Mouse (Mus musculus): ENCODE measurements around the gene Pdcd4. TPM values are rescaled to one million over a fixed set of nuclear protein-coding genes. Genes with fewer than 3 reads are reported as not detected.
A peak's percentile ranks its signal among the peaks of the same experiment; 100 is the strongest.

The Pdcd4 gene
- polyA plus RNA-seq (2015; fragmentation: Nextera tagmentation; extraction: Ambion mirVana) = 32.0 and 37.9 TPM in 2 replicates

DNA sequence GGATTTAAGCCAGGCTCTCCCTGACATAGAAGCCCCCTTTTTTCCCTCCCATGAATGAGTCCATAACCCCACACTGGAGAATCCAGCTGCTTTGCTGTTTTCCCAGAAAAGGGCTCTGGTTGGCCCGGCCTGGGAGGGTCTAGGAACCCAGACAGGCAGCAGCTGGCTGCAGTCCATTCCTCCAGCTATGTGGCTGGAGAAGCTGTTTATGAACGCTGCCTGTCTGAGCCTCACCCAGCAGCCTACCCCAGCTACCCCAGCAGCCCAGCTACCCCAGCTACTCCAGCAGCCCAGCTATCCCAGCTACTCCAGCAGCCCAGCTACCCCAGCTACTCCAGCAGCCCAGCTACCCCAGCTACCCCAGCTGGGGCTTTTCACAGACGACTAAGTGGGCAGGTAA lies at the start of gene Pdcd4:
Pdcd4 (plus strand) TSS at position 171 of the 400 bp plus-strand sequence.
- Histone ChIP-seq H3K9me3 (replicated peaks; ENCODE audit: control insufficient read depth, low read length) (no peaks in the 10 kb centered on the region), H3K27ac (ENCODE audit: low read length) (peak within 1 kb of the TSS; percentile 30), H3K36me3 (ENCODE audit: control insufficient read depth, insufficient read depth) (no peaks in the 10 kb centered on the region), H3K4me2 (ENCODE audit: low read depth, low read length) (no peak within 1 kb of the TSS), H3K4me3 (ENCODE audit: low read length) (no peak within 1 kb of the TSS), H3K9ac (ENCODE audit: low read length) (peak within 1 kb of the TSS; percentile 8; the same call in 1 of the 2 replicates), H3K4me1 (ENCODE audit: control insufficient read depth, insufficient read depth, low read length) (peaks cover 28% of the 10 kb centered on the region), H3K27me3 (ENCODE audit: control insufficient read depth, insufficient read depth, low read length) (no peaks in the 10 kb centered on the region)
- no peak for ATAC-seq (replicated peaks; ENCODE audit: extremely low read depth, insufficient read depth, low FRiP score)
- WGBS = 35% methylated on average over 3 of the region's 3 CpGs

GRCm38 (mm10) chr19:53843972-53844371 lies 48.1 kb upstream of the Pdcd4 start:
- no peak overlapping the region for H3K4me3 ChIP-seq (ENCODE audit: low read length)
- peak; percentile 45; the same call in 1 of the 2 replicates for ATAC-seq (replicated peaks; ENCODE audit: extremely low read depth, insufficient read depth, low FRiP score)
- no peak overlapping the region for H3K4me2 ChIP-seq (ENCODE audit: low read depth, low read length)
- H3K27me3 ChIP-seq (ENCODE audit: control insufficient read depth, insufficient read depth, low read length) = no peaks in the 10 kb centered on the region
- WGBS = 47% methylated on average over 8 of the region's 8 CpGs
- no peaks in the 10 kb centered on the region for H3K9me3 ChIP-seq (replicated peaks; ENCODE audit: control insufficient read depth, low read length)
- H3K36me3 ChIP-seq (ENCODE audit: control insufficient read depth, insufficient read depth) = peaks cover 46% of the 10 kb centered on the region
- peaks cover 4% of the 10 kb centered on the region; the same call in 1 of the 2 replicates for H3K4me1 ChIP-seq (ENCODE audit: control insufficient read depth, insufficient read depth, low read length)
- H3K9ac ChIP-seq (ENCODE audit: low read length) = no peak overlapping the region
- H3K27ac ChIP-seq (ENCODE audit: low read length) = peak overlapping the region; percentile 38; the same call in 1 of the 2 replicates

- ATAC-seq (replicated peaks; ENCODE audit: extremely low read depth, insufficient read depth, low FRiP score) = no peak
- H3K36me3 ChIP-seq (ENCODE audit: control insufficient read depth, insufficient read depth) = peaks cover 27% of the 10 kb centered on the region
Observed at GRCm38 (mm10) chr19:53848272-53848995, 43.6 kb upstream of the Pdcd4 start.

GRCm38 (mm10) chr19:53850166-53850922 lies 41.7 kb upstream of the Pdcd4 start:
- Histone ChIP-seq H3K36me3 (ENCODE audit: control insufficient read depth, insufficient read depth) (peaks cover 27% of the 10 kb centered on the region), H3K9ac (ENCODE audit: low read length) (peak overlapping the region; percentile 18), H3K4me1 (ENCODE audit: control insufficient read depth, insufficient read depth, low read length) (peaks cover 20% of the 10 kb centered on the region), H3K9me3 (replicated peaks; ENCODE audit: control insufficient read depth, low read length) (no peaks in the 10 kb centered on the region), H3K27ac (ENCODE audit: low read length) (peak overlapping the region; percentile 86), H3K4me2 (ENCODE audit: low read depth, low read length) (peak overlapping the region; percentile 0), H3K4me3 (ENCODE audit: low read length) (no peak overlapping the region), H3K27me3 (ENCODE audit: control insufficient read depth, insufficient read depth, low read length) (no peaks in the 10 kb centered on the region)
- WGBS = 24% methylated on average over 18 of the region's 18 CpGs
- ATAC-seq (replicated peaks; ENCODE audit: extremely low read depth, insufficient read depth, low FRiP score) = peak; percentile 72

More at GRCm38 (mm10) chr19:53848272-53848995, 43.6 kb upstream of the Pdcd4 start:
- no peak overlapping the region for H3K4me2 ChIP-seq (ENCODE audit: low read depth, low read length)
- WGBS = 68% methylated on average over 10 of the region's 10 CpGs
- H3K9me3 ChIP-seq (replicated peaks; ENCODE audit: control insufficient read depth, low read length) = no peaks in the 10 kb centered on the region
- no peak overlapping the region for H3K4me3 ChIP-seq (ENCODE audit: low read length)
- H3K27ac ChIP-seq (ENCODE audit: low read length) = peak overlapping the region; percentile 9
- peaks cover 20% of the 10 kb centered on the region for H3K4me1 ChIP-seq (ENCODE audit: control insufficient read depth, insufficient read depth, low read length)
- no peaks in the 10 kb centered on the region for H3K27me3 ChIP-seq (ENCODE audit: control insufficient read depth, insufficient read depth, low read length)
- no peak overlapping the region for H3K9ac ChIP-seq (ENCODE audit: low read length)

DNA sequence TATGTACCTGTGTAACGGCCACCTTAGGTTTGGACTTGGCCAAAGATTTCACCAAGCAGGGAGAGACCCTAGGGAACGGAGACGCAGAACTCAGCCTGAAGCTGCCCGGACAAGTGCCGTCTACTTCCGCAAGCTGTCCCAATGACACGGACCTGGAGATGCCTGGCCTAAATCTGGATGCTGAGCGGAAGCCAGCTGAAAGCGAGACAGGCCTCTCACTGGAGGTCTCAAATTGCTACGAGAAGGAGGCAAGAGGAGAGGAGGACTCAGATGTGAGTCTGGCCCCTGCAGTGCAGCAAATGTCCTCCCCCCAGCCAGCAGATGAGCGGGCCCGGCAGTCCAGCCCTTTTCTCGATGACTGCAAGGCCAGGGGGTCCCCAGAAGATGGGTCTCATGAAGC lies 40.7 kb upstream of the Pdcd4 start:
- Histone ChIP-seq H3K4me3 (ENCODE audit: low read length) (no peak overlapping the region), H3K27ac (ENCODE audit: low read length) (peak overlapping the region; percentile 19; the same call in 1 of the 2 replicates), H3K4me1 (ENCODE audit: control insufficient read depth, insufficient read depth, low read length) (peaks cover 22% of the 10 kb centered on the region), H3K9me3 (replicated peaks; ENCODE audit: control insufficient read depth, low read length) (no peaks in the 10 kb centered on the region), H3K4me2 (ENCODE audit: low read depth, low read length) (no peak overlapping the region), H3K36me3 (ENCODE audit: control insufficient read depth, insufficient read depth) (peaks cover 28% of the 10 kb centered on the region), H3K27me3 (ENCODE audit: control insufficient read depth, insufficient read depth, low read length) (no peaks in the 10 kb centered on the region), H3K9ac (ENCODE audit: low read length) (no peak overlapping the region)
- ATAC-seq (replicated peaks; ENCODE audit: extremely low read depth, insufficient read depth, low FRiP score) = no peak
- 75% methylated on average over 13 of the region's 13 CpGs for WGBS

DNA sequence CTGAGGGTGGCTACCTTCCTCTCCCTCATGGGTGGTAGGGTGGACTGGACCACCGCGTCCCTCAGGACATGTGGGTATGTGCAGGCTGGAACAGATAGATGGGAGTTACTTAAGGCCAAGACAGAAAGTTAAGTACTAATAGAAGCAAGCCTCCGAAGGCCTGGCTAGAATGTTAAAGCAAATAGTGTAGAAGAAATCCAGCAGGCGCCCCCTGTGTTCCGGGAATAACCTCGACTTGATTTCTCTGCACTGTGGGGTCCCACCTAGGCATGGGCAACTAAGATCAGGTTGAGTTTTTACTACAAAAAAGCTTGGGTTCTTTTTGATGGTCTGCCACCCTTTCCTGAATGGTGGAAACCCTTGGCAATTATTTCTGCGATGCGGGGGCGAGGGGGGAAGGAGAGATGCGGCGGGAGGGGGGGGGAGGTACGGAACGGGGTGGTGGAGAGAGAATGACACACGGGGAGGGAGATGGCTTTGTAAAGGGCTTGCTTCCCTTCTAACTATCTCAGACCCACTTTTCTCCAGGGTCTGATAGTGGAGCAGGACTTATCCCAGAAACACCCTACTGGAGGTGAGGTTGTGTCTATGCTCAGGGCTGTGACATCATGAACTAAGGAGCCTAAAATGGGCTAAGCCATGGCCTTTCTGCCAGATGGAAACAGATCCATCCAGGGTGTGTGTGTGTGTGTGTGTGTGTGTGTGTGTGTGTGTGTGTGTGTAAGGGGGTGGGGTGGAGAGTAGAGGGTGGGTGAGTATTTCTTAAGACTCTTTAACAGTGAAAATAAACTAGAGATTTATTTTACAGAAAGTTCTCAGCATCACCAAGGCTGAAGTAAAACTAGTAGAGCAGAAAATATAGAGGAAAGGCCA lies 40.0 kb upstream of the Pdcd4 start:
- Histone ChIP-seq H3K27me3 (ENCODE audit: control insufficient read depth, insufficient read depth, low read length) (no peaks in the 10 kb centered on the region), H3K9ac (ENCODE audit: low read length) (no peak overlapping the region), H3K36me3 (ENCODE audit: control insufficient read depth, insufficient read depth) (peaks cover 31% of the 10 kb centered on the region), H3K27ac (ENCODE audit: low read length) (peak overlapping the region; percentile 19; the same call in 1 of the 2 replicates), H3K4me2 (ENCODE audit: low read depth, low read length) (no peak overlapping the region), H3K4me1 (ENCODE audit: control insufficient read depth, insufficient read depth, low read length) (peaks cover 25% of the 10 kb centered on the region), H3K4me3 (ENCODE audit: low read length) (no peak overlapping the region), H3K9me3 (replicated peaks; ENCODE audit: control insufficient read depth, low read length) (no peaks in the 10 kb centered on the region)
- 77% methylated on average over 14 of the region's 14 CpGs for WGBS
- ATAC-seq (replicated peaks; ENCODE audit: extremely low read depth, insufficient read depth, low FRiP score) = no peak

DNA sequence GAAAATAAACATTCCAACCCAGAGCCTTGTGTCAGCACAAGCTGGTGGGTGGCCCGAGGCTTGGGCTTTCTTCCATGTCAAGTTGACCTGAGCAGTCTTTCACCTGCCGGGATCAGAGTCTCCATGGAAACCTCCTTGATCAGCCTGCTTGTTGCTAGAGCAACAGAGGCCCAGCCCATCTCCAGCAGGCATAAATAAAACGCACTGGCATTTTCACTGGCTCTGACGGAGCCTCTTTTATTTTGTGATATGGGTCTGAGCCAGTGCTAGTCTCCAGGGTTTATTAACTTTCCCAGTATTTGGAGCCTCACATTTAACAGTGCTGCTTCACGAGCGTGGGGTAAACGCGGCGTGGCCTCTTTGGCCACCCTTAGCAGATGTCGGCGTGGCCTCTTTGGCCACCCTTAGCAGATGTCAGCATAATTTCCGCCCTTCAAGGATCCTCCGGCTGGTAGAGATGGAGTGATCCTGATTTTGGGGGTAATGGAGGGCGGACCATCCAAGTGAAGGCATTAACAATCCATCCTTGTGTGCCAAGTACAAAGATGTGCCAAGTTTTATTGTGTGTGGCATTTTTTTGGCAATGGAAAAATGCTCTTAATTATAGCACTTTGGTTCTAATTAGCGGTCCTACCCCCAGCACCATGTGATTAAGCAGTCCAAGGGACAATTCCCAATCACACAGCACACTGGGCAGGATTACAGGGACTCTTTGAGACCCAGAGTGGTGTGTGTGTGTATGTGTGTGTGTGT lies 39.2 kb upstream of the Pdcd4 start:
- Histone ChIP-seq H3K4me2 (ENCODE audit: low read depth, low read length) (no peak overlapping the region), H3K4me3 (ENCODE audit: low read length) (no peak overlapping the region), H3K9me3 (replicated peaks; ENCODE audit: control insufficient read depth, low read length) (no peaks in the 10 kb centered on the region), H3K27me3 (ENCODE audit: control insufficient read depth, insufficient read depth, low read length) (no peaks in the 10 kb centered on the region), H3K27ac (ENCODE audit: low read length) (no peak overlapping the region), H3K4me1 (ENCODE audit: control insufficient read depth, insufficient read depth, low read length) (peaks cover 26% of the 10 kb centered on the region), H3K36me3 (ENCODE audit: control insufficient read depth, insufficient read depth) (peaks cover 31% of the 10 kb centered on the region), H3K9ac (ENCODE audit: low read length) (no peak overlapping the region)
- WGBS = 63% methylated on average over 15 of the region's 15 CpGs
- ATAC-seq (replicated peaks; ENCODE audit: extremely low read depth, insufficient read depth, low FRiP score) = no peak

DNA sequence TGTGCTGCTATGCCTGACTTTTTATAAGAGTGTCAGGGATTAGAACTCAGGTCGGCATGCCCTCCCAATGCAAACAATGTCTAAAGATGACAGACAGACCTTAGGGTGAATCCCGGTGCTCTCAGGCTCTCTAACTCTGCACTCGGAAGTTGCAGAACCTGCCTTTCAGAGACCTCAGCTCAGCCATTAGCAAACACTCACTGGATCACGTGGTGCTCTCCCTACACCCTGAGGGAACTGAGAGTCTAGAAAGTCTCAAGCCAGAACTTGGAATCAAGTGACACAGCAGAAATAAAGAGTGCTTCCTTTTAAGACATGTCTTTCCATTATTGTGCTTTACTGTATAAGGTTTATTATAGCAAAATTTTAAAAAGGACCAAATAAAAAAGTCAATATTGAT lies 37.1 kb upstream of the Pdcd4 start:
- Histone ChIP-seq H3K4me3 (ENCODE audit: low read length) (no peak overlapping the region), H3K27me3 (ENCODE audit: control insufficient read depth, insufficient read depth, low read length) (no peaks in the 10 kb centered on the region), H3K27ac (ENCODE audit: low read length) (no peak overlapping the region), H3K36me3 (ENCODE audit: control insufficient read depth, insufficient read depth) (peaks cover 30% of the 10 kb centered on the region), H3K4me1 (ENCODE audit: control insufficient read depth, insufficient read depth, low read length) (peaks cover 23% of the 10 kb centered on the region), H3K9me3 (replicated peaks; ENCODE audit: control insufficient read depth, low read length) (no peaks in the 10 kb centered on the region), H3K9ac (ENCODE audit: low read length) (no peak overlapping the region), H3K4me2 (ENCODE audit: low read depth, low read length) (no peak overlapping the region)
- 52% methylated on average over 4 of the region's 4 CpGs for WGBS
- ATAC-seq (replicated peaks; ENCODE audit: extremely low read depth, insufficient read depth, low FRiP score) = no peak

Measured in heart, embryonic 16.5 days (tissue).